Mouse (Mus musculus) liver, embryonic 11.5 days (tissue): ENCODE results near the gene Cyp27b1. TPM values are rescaled to one million over a fixed set of nuclear protein-coding genes. Genes with fewer than 3 reads are reported as not detected.
A peak's percentile ranks its signal among the peaks of the same experiment; 100 is the strongest.

Source experiments
- ATAC-seq: fragments of 200-750 bp; cut with Nextera tagmentation; replicated peaks from 2 replicates; pipeline ENCODE4 v1.8.0; 2017; ENCODE audit warnings: moderate number of reproducible peaks, mild to moderate bottlenecking, moderate TSS enrichment, moderate library complexity; ENCODE audit not compliant: low FRiP score
- DNase-seq: peaks from one replicate; pipeline ENCODE4 v3.0.0-alpha.2; 2017; ENCODE audit warnings: low spot score
- H3K27ac ChIP-seq: fragments of 300-500 bp; sonication (generic); 2 replicates; pipeline ENCODE4 v1.5.1; 2014; ENCODE audit warnings: mild to moderate bottlenecking, low read depth, low read length, control low read depth
- H3K27me3 ChIP-seq: fragments of 300-500 bp; sonication (generic); replicated peaks from 2 replicates; pipeline ENCODE4 v1.6.1; 2014; ENCODE audit warnings: low read length, mixed read lengths; ENCODE audit not compliant: control insufficient read depth, insufficient read depth
- H3K36me3 ChIP-seq: fragments of 300-500 bp; sonication (generic); 2 replicates; pipeline ENCODE4 v1.6.1; 2014; ENCODE audit warnings: mild to moderate bottlenecking, low read length, moderate library complexity, mixed read lengths; ENCODE audit not compliant: control insufficient read depth, insufficient read depth
- H3K4me1 ChIP-seq: fragments of 300-500 bp; sonication (generic); replicated peaks from 2 replicates; pipeline ENCODE4 v1.6.1; 2014; ENCODE audit warnings: low read length, mixed read lengths; ENCODE audit not compliant: control insufficient read depth, insufficient read depth
- H3K4me2 ChIP-seq: fragments of 300-500 bp; sonication (generic); 2 replicates; pipeline ENCODE4 v1.6.1; 2014; ENCODE audit warnings: mild to moderate bottlenecking, control low read depth, moderate library complexity
- H3K4me3 ChIP-seq: fragments of 300-500 bp; sonication (generic); 2 replicates; pipeline ENCODE4 v1.5.1; 2014; ENCODE audit warnings: low read depth, low read length, control low read depth
- H3K9ac ChIP-seq: fragments of 300-500 bp; sonication (generic); 2 replicates; pipeline ENCODE4 v1.6.1; 2014; ENCODE audit warnings: low read depth, low read length, control low read depth
- H3K9me3 ChIP-seq: fragments of 300-500 bp; sonication (generic); 2 replicates; pipeline ENCODE4 v1.6.1; 2016; ENCODE audit warnings: low read length, inconsistent platforms, mixed read lengths; ENCODE audit not compliant: control insufficient read depth
- WGBS: fragments of 180-500 bp; shearing (Covaris S2); extraction: QIAGEN DNeasy Blood & Tissue Kit; methylation state at CpG from one replicate; pipeline ENCODE4 v1.1.7; 2014; 5-methylcytosine and 5-hydroxymethylcytosine counted together
- polyA plus RNA-seq: library from polyadenylated mRNA; unstranded; fragments of >200 nt; fragmentation: Nextera tagmentation; extraction: Ambion mirVana; gene quantifications from 2 replicates; pipeline ENCODE4 v1.2.1, GENCODE M21; 2014

Cyp27b1 gene
- polyA plus RNA-seq, 1 experiment from 2014 or later, result not detected

- peaks cover 46% of the 10 kb centered on the region for H3K27me3 ChIP-seq
- 75% methylated on average over 6 of the region's 6 CpGs for WGBS
Measured at GRCm38 (mm10) chr10:127085633-127086032, 37.6 kb downstream of the Cyp27b1 start.

GRCm38 (mm10) chr10:127090560-127091411 lies 42.7 kb downstream of the Cyp27b1 start:
- DNase-seq (peak; percentile 52), ATAC-seq (no peak)
- Histone ChIP-seq H3K36me3 (peaks cover 2% of the 10 kb centered on the region; the same call in 1 of the 2 replicates), H3K4me3 (peak overlapping the region; percentile 14; the same call in 1 of the 2 replicates), H3K4me1 (peaks cover 14% of the 10 kb centered on the region), H3K9me3 (no peaks in the 10 kb centered on the region), H3K27me3 (peaks cover 37% of the 10 kb centered on the region), H3K27ac (no peak overlapping the region), H3K4me2 (peak overlapping the region; percentile 50), H3K9ac (no peak overlapping the region)
- 22% methylated on average over 57 of the region's 57 CpGs for WGBS

More at GRCm38 (mm10) chr10:127085633-127086032, 37.6 kb downstream of the Cyp27b1 start:
- Histone ChIP-seq H3K4me1 (peaks cover 11% of the 10 kb centered on the region), H3K4me2 (no peak overlapping the region), H3K9me3 (no peaks in the 10 kb centered on the region), H3K36me3 (no peaks in the 10 kb centered on the region), H3K27ac (no peak overlapping the region), H3K9ac (no peak overlapping the region), H3K4me3 (no peak overlapping the region)
- no peak for DNase-seq
- no peak for ATAC-seq

DNA sequence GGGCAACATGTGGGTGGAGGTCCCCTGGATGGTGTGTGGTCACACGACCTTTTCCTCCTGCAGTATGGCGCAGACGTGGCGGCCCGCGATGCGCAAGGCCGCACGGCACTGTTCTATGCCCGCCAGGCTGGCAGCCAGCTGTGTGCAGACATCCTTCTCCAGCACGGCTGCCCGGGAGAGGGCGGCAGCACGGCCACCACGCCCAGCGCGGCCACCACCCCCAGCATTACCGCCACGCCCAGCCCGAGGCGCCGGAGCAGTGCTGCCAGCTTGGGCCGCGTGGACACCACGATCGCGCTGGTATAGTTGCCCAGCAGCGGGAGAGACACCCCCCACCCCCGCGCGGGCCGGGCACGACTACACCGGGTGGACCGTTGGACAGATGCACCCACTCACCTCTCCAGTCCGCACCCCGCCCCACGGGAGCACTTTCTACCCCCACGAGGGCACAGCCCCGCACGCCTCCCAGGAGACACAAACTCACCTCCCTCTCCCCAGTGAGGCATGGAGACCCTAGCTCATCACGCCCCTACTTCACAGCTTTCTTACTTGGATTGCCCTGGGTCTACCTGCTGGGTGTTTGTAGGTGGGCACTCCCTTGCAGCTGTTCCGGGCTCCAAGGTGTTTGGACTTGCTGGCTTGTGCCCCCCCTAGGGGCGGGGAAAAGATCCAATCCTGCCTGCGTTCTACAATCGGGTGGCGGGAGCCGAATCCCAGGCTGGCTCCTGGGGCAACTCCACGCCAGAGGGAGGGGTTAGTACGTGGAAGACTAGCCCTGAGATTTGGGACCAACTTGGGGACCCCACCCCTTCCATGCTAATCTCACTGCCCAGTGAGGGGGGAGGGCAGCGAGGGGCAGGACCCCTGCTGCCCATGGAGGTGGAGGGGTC lies 43.7 kb downstream of the Cyp27b1 start:
- 26% methylated on average over 51 of the region's 51 CpGs for WGBS
- peak overlapping the region; percentile 50 for H3K4me2 ChIP-seq
- peaks cover 3% of the 10 kb centered on the region; the same call in 1 of the 2 replicates for H3K36me3 ChIP-seq
- H3K4me3 ChIP-seq, result peak overlapping the region; percentile 14; the same call in 1 of the 2 replicates
- no peak overlapping the region for H3K9ac ChIP-seq
- H3K27ac ChIP-seq, result no peak overlapping the region
- DNase-seq, result no peak
- no peaks in the 10 kb centered on the region for H3K9me3 ChIP-seq
- peak; percentile 43 for ATAC-seq
- H3K4me1 ChIP-seq, result peaks cover 14% of the 10 kb centered on the region
- H3K27me3 ChIP-seq, result peaks cover 37% of the 10 kb centered on the region

GRCm38 (mm10) chr10:127092742-127093141 lies 44.7 kb downstream of the Cyp27b1 start:
- Histone ChIP-seq H3K4me1 (peaks cover 14% of the 10 kb centered on the region), H3K9me3 (no peaks in the 10 kb centered on the region), H3K4me3 (no peak overlapping the region), H3K27ac (no peak overlapping the region), H3K27me3 (peaks cover 37% of the 10 kb centered on the region), H3K36me3 (peaks cover 3% of the 10 kb centered on the region; the same call in 1 of the 2 replicates), H3K4me2 (no peak overlapping the region), H3K9ac (no peak overlapping the region)
- no peak for DNase-seq
- ATAC-seq, result 0 out of 2 replicates have a peak, but pooled peaks have one; percentile 22
- WGBS, result 54% methylated on average over 4 of the region's 4 CpGs

DNA sequence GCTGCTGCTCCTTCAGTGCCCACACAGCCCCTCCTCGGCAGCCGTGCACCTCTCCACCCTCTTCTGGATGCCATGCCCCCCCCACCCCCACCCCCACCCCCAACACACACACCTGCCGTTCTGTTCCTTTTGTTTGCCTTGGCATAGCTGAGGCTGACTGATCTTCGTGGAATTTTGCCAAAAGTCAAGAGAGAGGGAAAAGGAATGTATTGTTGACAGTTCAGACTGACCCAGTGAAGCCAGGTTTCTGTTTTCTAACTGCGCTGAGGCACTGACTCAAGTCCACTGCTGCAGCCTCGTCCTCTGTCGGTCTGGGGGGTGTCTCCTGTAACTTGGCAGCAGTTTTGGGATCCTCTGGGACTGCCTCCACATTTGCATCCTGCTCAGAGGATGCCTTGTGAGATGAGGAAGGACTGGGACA lies 46.3 kb downstream of the Cyp27b1 start:
- no peak overlapping the region for H3K4me3 ChIP-seq
- no peak overlapping the region for H3K4me2 ChIP-seq
- H3K36me3 ChIP-seq, result peaks cover 6% of the 10 kb centered on the region; the same call in 1 of the 2 replicates
- no peak overlapping the region for H3K27ac ChIP-seq
- H3K9me3 ChIP-seq, result no peaks in the 10 kb centered on the region
- peaks cover 15% of the 10 kb centered on the region for H3K4me1 ChIP-seq
- H3K27me3 ChIP-seq, result peaks cover 32% of the 10 kb centered on the region
- no peak overlapping the region for H3K9ac ChIP-seq
- 57% methylated on average over 7 of the region's 7 CpGs for WGBS
- no peak for ATAC-seq
- no peak for DNase-seq

DNA sequence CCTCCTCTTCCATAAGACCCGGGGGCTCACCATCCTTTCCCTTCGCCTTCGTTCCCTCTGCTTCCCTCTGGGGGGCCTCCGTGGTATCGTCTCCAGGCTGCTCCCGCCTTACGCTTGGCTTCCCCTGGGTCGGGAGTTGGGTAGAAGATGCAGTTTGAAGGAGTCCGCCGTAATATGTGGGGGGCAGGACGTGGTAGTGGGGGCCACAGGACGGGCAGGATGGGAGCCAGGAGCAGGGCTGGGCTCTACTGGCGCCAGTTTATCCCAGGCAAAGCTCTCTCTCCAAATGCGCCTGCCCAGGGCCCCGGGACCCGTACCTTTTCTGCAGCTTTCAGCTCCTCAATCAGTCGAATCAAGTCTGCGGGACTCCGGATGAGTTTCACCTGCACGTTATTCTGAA lies 50.5 kb downstream of the Cyp27b1 start:
- peaks cover 20% of the 10 kb centered on the region for H3K4me1 ChIP-seq
- H3K27ac ChIP-seq, result no peak overlapping the region
- WGBS, result 83% methylated on average over 20 of the region's 20 CpGs
- H3K9me3 ChIP-seq, result no peaks in the 10 kb centered on the region
- no peak overlapping the region for H3K9ac ChIP-seq
- no peak overlapping the region for H3K4me3 ChIP-seq
- no peaks in the 10 kb centered on the region for H3K27me3 ChIP-seq
- H3K4me2 ChIP-seq, result no peak overlapping the region
- H3K36me3 ChIP-seq, result peaks cover 7% of the 10 kb centered on the region; the same call in 1 of the 2 replicates
- DNase-seq (no peak), ATAC-seq (no peak)

DNA sequence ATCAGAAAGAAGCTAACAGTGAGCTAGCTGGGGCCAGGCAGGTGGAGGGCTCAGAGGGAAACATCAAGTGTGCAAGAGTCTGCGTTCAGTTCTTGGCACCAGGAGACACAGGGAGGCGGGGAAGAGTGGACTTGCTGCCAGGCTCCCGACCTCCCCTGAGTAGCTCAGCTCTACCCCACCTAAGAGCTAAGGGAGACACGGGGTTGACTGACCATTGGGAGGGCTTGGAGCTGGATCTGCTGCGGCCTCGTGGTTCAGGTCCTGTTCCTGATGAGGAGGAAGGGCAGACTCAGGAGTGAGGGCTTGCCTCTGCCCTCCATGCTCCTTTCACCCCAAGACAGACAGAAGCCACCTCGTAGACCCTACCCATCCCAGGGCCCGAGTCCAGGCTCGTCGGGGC lies 51.1 kb downstream of the Cyp27b1 start:
- no peaks in the 10 kb centered on the region for H3K27me3 ChIP-seq
- no peak overlapping the region for H3K9ac ChIP-seq
- no peak overlapping the region for H3K27ac ChIP-seq
- DNase-seq (no peak), ATAC-seq (no peak)
- peaks cover 23% of the 10 kb centered on the region for H3K4me1 ChIP-seq
- H3K36me3 ChIP-seq, result peaks cover 7% of the 10 kb centered on the region; the same call in 1 of the 2 replicates
- H3K4me3 ChIP-seq, result no peak overlapping the region
- WGBS, result 89% methylated on average over 10 of the region's 10 CpGs
- H3K4me2 ChIP-seq, result no peak overlapping the region
- no peaks in the 10 kb centered on the region for H3K9me3 ChIP-seq

GRCm38 (mm10) chr10:127099868-127100267 lies 51.8 kb downstream of the Cyp27b1 start:
- H3K4me3 ChIP-seq, result no peak overlapping the region
- no peak overlapping the region for H3K9ac ChIP-seq
- ATAC-seq, result peak; percentile 6; the same call in 1 of the 2 replicates
- H3K4me2 ChIP-seq, result 0 out of 2 replicates have a peak overlapping the region, but pooled peaks have one; percentile 4
- no peak overlapping the region for H3K27ac ChIP-seq
- DNase-seq, result no peak
- peaks cover 7% of the 10 kb centered on the region; the same call in 1 of the 2 replicates for H3K36me3 ChIP-seq
- 79% methylated on average over 15 of the region's 15 CpGs for WGBS
- peaks cover 23% of the 10 kb centered on the region for H3K4me1 ChIP-seq
- H3K27me3 ChIP-seq, result no peaks in the 10 kb centered on the region
- no peaks in the 10 kb centered on the region for H3K9me3 ChIP-seq
